9 mouse cellular contexts compared by ENCODE assay signal in genomic region chr4:5178991-5179693, GRCm38 (mm10).
DNase-seq lines count a peak whose midpoint lies in the region; ATAC-seq lines count a peak whose summit lies in the region.
"Had no signal": no experiment of that assay in that cellular context is flagged by ENCODE, and none has a peak within 500 bp of the region (broad histone marks: within the 10 kb centered on the region; RNA-seq: fewer than 3 reads in every experiment).

No protein-coding gene starts in this region.

- H3K4me3 ChIP-seq in hindbrain, embryonic 15.5 days, result no peak overlapping the region
- H3K4me3 ChIP-seq: liver, embryonic 13.5 days had no signal

- peaks cover 3% of the 10 kb centered on the region; the same call in 1 of the 2 replicates for H3K4me1 ChIP-seq in hindbrain, embryonic 15.5 days (replicated peaks)
- H3K4me1 ChIP-seq: liver, embryonic 13.5 days had no signal

- H3K27me3 ChIP-seq in hindbrain, embryonic 15.5 days, result no peaks in the 10 kb centered on the region
- H3K27me3 ChIP-seq: liver, embryonic 13.5 days had no signal

- no peaks in the 10 kb centered on the region for H3K36me3 ChIP-seq in hindbrain, embryonic 15.5 days
- H3K36me3 ChIP-seq: liver, embryonic 13.5 days had no signal

- H3K27ac ChIP-seq in hindbrain, embryonic 15.5 days (replicated peaks), result no peak overlapping the region
- H3K27ac ChIP-seq: liver, embryonic 13.5 days had no signal

- H3K4me2 ChIP-seq in hindbrain, embryonic 15.5 days, result no peak overlapping the region
- H3K4me2 ChIP-seq: liver, embryonic 13.5 days had no signal

- 46% methylated on average over 11 of the region's 11 CpGs for WGBS in hindbrain, embryonic 15.5 days

- H3K9ac ChIP-seq in hindbrain, embryonic 15.5 days, result no peak overlapping the region
- H3K9ac ChIP-seq: liver, embryonic 13.5 days had no signal

- peak; percentile 3 for DNase-seq in layer of hippocampus, adult 11-12 months (ENCODE audit: low spot score)
- no peak for DNase-seq in layer of hippocampus, adult 9-10 months (ENCODE audit: low spot score)
- peak; percentile 27 for DNase-seq in adrenal gland, postnatal 10 days
- DNase-seq in cerebellum, adult 18-20 months, result peak; percentile 6 to 11
- DNase-seq in embryo, embryonic 9.5 days (ENCODE audit: extremely low spot score), result no peak
- no peak for DNase-seq in right cerebral cortex, adult 2 months (ENCODE audit: low spot score in 2 of 2)
- DNase-seq: kidney, adult 11 months; liver, embryonic 13.5 days had no signal

- no peaks in the 10 kb centered on the region for H3K9me3 ChIP-seq in hindbrain, embryonic 15.5 days
- H3K9me3 ChIP-seq: liver, embryonic 13.5 days had no signal

- peak; percentile 73; the same call in 1 of the 2 replicates for ATAC-seq in hindbrain, embryonic 15.5 days (ENCODE audit: low FRiP score, low read depth)

Comparison
In these comparisons a context has a peak if more than half of its experiments do, and no peak if none do; other contexts are left out.
1. DNase-seq: peak in layer of hippocampus, adult 11-12 months (single experiment), adrenal gland, postnatal 10 days (single experiment) and cerebellum, adult 18-20 months (2 of 2); none in layer of hippocampus, adult 9-10 months (single experiment), embryo, embryonic 9.5 days (single experiment) and right cerebral cortex, adult 2 months (0 of 2).